Mouse (Mus musculus): Measurements from ENCODE around the gene Dusp1. TPM values are rescaled to one million over a fixed set of nuclear protein-coding genes. Genes with fewer than 3 reads are reported as not detected.

Gene Dusp1
- polyA plus RNA-seq, 1 experiment, result 19.7 TPM

- peak overlapping the region; percentile 85 for H3K4me3 ChIP-seq (ENCODE audit: control insufficient read depth, low read depth, low read length)
- TF ChIP-seq POLR2A (IDR thresholded peaks at IDR 0.05; ENCODE audit: control insufficient read depth, low read depth, low read length) (peak; percentile 58; the same call in 1 of the 2 replicates), CTCF (IDR thresholded peaks at IDR 0.05; ENCODE audit: control insufficient read depth, insufficient read depth, insufficient replicate concordance, low read depth, low read length) (no peak)
- no peaks in the 10 kb centered on the region for H3K27me3 ChIP-seq (ENCODE audit: control insufficient read depth, insufficient read depth, low read length)
- H3K4me1 ChIP-seq (ENCODE audit: control insufficient read depth, insufficient read depth, low read length), result peaks cover 13% of the 10 kb centered on the region
- peak overlapping the region; percentile 71 for H3K27ac ChIP-seq (ENCODE audit: control insufficient read depth, insufficient read depth, low read depth, low read length)
- no peaks in the 10 kb centered on the region for H3K36me3 ChIP-seq (ENCODE audit: control insufficient read depth, insufficient read depth, low read length)
Observed at GRCm38 (mm10) chr17:26502808-26503671, 58.9 kb downstream of the Dusp1 start.

GRCm38 (mm10) chr17:26501826-26502225 is 60.1 kb downstream of the Dusp1 start:
- TF ChIP-seq CTCF (IDR thresholded peaks at IDR 0.05; ENCODE audit: control insufficient read depth, insufficient read depth, insufficient replicate concordance, low read depth, low read length), result no peak
- TF ChIP-seq POLR2A (IDR thresholded peaks at IDR 0.05; ENCODE audit: control insufficient read depth, low read depth, low read length), result no peak
- peak overlapping the region; percentile 46; the same call in 1 of the 2 replicates for H3K27ac ChIP-seq (ENCODE audit: control insufficient read depth, insufficient read depth, low read depth, low read length)
- H3K4me1 ChIP-seq (ENCODE audit: control insufficient read depth, insufficient read depth, low read length), result peaks cover 8% of the 10 kb centered on the region

GRCm38 (mm10) chr17:26498626-26499025 is 63.3 kb downstream of the Dusp1 start:
- no peaks in the 10 kb centered on the region for H3K36me3 ChIP-seq (ENCODE audit: control insufficient read depth, insufficient read depth, low read length)
- H3K4me1 ChIP-seq (ENCODE audit: control insufficient read depth, insufficient read depth, low read length), result peaks cover 6% of the 10 kb centered on the region
- no peaks in the 10 kb centered on the region for H3K27me3 ChIP-seq (ENCODE audit: control insufficient read depth, insufficient read depth, low read length)
- H3K4me3 ChIP-seq (ENCODE audit: control insufficient read depth, low read depth, low read length), result no peak overlapping the region
- TF ChIP-seq CTCF (IDR thresholded peaks at IDR 0.05; ENCODE audit: control insufficient read depth, insufficient read depth, insufficient replicate concordance, low read depth, low read length), result no peak
- no peak for TF ChIP-seq POLR2A (IDR thresholded peaks at IDR 0.05; ENCODE audit: control insufficient read depth, low read depth, low read length)
- H3K27ac ChIP-seq (ENCODE audit: control insufficient read depth, insufficient read depth, low read depth, low read length), result no peak overlapping the region

More at GRCm38 (mm10) chr17:26501826-26502225, 60.1 kb downstream of the Dusp1 start:
- Histone ChIP-seq H3K4me3 (ENCODE audit: control insufficient read depth, low read depth, low read length) (peak overlapping the region; percentile 85), H3K27me3 (ENCODE audit: control insufficient read depth, insufficient read depth, low read length) (no peaks in the 10 kb centered on the region), H3K36me3 (ENCODE audit: control insufficient read depth, insufficient read depth, low read length) (no peaks in the 10 kb centered on the region)

- Histone ChIP-seq H3K4me3 (ENCODE audit: control insufficient read depth, low read depth, low read length) (no peak overlapping the region), H3K36me3 (ENCODE audit: control insufficient read depth, insufficient read depth, low read length) (no peaks in the 10 kb centered on the region), H3K27me3 (ENCODE audit: control insufficient read depth, insufficient read depth, low read length) (no peaks in the 10 kb centered on the region), H3K4me1 (ENCODE audit: control insufficient read depth, insufficient read depth, low read length) (no peaks in the 10 kb centered on the region), H3K27ac (ENCODE audit: control insufficient read depth, insufficient read depth, low read depth, low read length) (no peak overlapping the region)
- TF ChIP-seq POLR2A (IDR thresholded peaks at IDR 0.05; ENCODE audit: control insufficient read depth, low read depth, low read length) (no peak), CTCF (IDR thresholded peaks at IDR 0.05; ENCODE audit: control insufficient read depth, insufficient read depth, insufficient replicate concordance, low read depth, low read length) (no peak)
Observed at GRCm38 (mm10) chr17:26497416-26497923, 64.5 kb downstream of the Dusp1 start.

GRCm38 (mm10) chr17:26494642-26495468 is 67.1 kb downstream of the Dusp1 start:
- no peaks in the 10 kb centered on the region for H3K36me3 ChIP-seq (ENCODE audit: control insufficient read depth, insufficient read depth, low read length)
- no peaks in the 10 kb centered on the region for H3K27me3 ChIP-seq (ENCODE audit: control insufficient read depth, insufficient read depth, low read length)
- H3K4me3 ChIP-seq (ENCODE audit: control insufficient read depth, low read depth, low read length), result no peak overlapping the region
- H3K4me1 ChIP-seq (ENCODE audit: control insufficient read depth, insufficient read depth, low read length), result no peaks in the 10 kb centered on the region
- H3K27ac ChIP-seq (ENCODE audit: control insufficient read depth, insufficient read depth, low read depth, low read length), result no peak overlapping the region
- TF ChIP-seq POLR2A (IDR thresholded peaks at IDR 0.05; ENCODE audit: control insufficient read depth, low read depth, low read length) (no peak), CTCF (IDR thresholded peaks at IDR 0.05; ENCODE audit: control insufficient read depth, insufficient read depth, insufficient replicate concordance, low read depth, low read length) (no peak)

- Histone ChIP-seq H3K4me3 (ENCODE audit: control insufficient read depth, low read depth, low read length) (no peak overlapping the region), H3K4me1 (ENCODE audit: control insufficient read depth, insufficient read depth, low read length) (no peaks in the 10 kb centered on the region; the same call in 1 of the 2 replicates), H3K27me3 (ENCODE audit: control insufficient read depth, insufficient read depth, low read length) (no peaks in the 10 kb centered on the region), H3K27ac (ENCODE audit: control insufficient read depth, insufficient read depth, low read depth, low read length) (no peak overlapping the region), H3K36me3 (ENCODE audit: control insufficient read depth, insufficient read depth, low read length) (no peaks in the 10 kb centered on the region)
- TF ChIP-seq POLR2A (IDR thresholded peaks at IDR 0.05; ENCODE audit: control insufficient read depth, low read depth, low read length) (no peak), CTCF (IDR thresholded peaks at IDR 0.05; ENCODE audit: control insufficient read depth, insufficient read depth, insufficient replicate concordance, low read depth, low read length) (no peak)
Observed at GRCm38 (mm10) chr17:26492246-26492645, 69.7 kb downstream of the Dusp1 start.

GRCm38 (mm10) chr17:26490910-26491309 is 71.0 kb downstream of the Dusp1 start:
- no peak for TF ChIP-seq CTCF (IDR thresholded peaks at IDR 0.05; ENCODE audit: control insufficient read depth, insufficient read depth, insufficient replicate concordance, low read depth, low read length)
- no peak for TF ChIP-seq POLR2A (IDR thresholded peaks at IDR 0.05; ENCODE audit: control insufficient read depth, low read depth, low read length)
- Histone ChIP-seq H3K27me3 (ENCODE audit: control insufficient read depth, insufficient read depth, low read length) (no peaks in the 10 kb centered on the region), H3K4me1 (ENCODE audit: control insufficient read depth, insufficient read depth, low read length) (no peaks in the 10 kb centered on the region; the same call in 1 of the 2 replicates), H3K36me3 (ENCODE audit: control insufficient read depth, insufficient read depth, low read length) (no peaks in the 10 kb centered on the region), H3K27ac (ENCODE audit: control insufficient read depth, insufficient read depth, low read depth, low read length) (no peak overlapping the region), H3K4me3 (ENCODE audit: control insufficient read depth, low read depth, low read length) (no peak overlapping the region)
